Mouse (Mus musculus) kidney, adult 8-10 months (tissue): ENCODE results near the gene Topaz1.
"Not testable (repeated sequence)": the region's sequence is repeated elsewhere in the genome, so short reads cannot be mapped to it uniquely, and the experiment has no call there.

Source experiments
- DNase-seq, 2 experiments: peaks; one replicate each; pipeline ENCODE4 v3.0.0; 2022

Gene Topaz1

DNA sequence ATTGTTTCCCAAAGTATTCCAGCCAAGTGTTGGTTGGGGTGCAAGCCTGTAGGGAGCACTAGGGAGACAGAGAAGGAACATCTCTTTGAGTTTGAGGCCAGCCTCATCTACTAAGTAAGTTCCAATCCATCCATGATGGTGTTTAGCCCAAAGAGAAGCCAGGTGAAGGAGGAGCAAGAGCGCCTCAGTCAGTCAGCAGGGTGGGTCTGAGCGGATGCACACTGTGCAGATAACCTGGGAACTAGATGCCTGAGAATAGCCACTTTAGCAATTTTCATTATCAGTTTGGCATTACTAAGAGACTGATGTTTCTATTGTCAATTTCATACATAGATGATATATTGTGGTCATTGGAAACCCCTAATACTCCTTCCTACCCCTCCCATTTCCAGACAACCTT lies 67.6 kb downstream of the Topaz1 start:
- no peak for DNase-seq

- peak; percentile 28 to 38 for DNase-seq
Observed at GRCm38 (mm10) chr9:122815239-122815851, 68.2 kb downstream of the Topaz1 start.

DNA sequence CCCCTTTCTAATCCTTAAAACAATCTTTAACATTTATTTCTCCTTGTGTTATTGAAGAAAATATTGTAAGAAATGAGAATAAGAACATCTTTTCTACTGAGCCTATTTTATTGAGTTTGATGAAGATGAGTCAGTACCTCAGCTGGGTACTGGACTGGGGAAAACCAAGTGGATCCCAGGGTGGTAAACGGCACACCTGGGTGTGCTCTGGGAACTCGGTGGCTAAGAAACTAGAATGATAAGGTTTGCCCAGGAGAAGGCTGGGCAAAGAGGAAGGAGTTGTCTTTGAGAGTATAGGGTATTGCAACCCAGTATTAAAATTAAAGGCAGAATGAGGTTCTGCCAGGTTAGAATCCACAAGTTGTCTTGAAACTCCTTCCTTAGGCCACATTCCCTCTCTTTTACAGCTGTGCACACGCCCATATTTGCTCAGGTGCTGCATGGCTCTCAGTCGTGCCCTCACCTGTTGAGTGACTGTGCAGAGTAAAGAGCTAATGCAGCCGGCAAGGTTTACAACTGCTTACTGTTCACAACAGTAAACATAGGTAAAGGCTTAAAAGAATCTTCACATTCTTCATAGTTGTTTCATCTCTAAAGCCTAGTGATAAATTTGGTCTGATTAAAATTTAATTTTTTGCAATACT lies 76.3 kb downstream of the Topaz1 start:
- DNase-seq: no peak

- no peak for DNase-seq
Observed at GRCm38 (mm10) chr9:122826743-122827142, 79.6 kb downstream of the Topaz1 start.

GRCm38 (mm10) chr9:122829826-122830380 lies 82.8 kb downstream of the Topaz1 start:
- DNase-seq: no peak

- no peak for DNase-seq
Observed at GRCm38 (mm10) chr9:122836126-122836525, 89.0 kb downstream of the Topaz1 start.

DNA sequence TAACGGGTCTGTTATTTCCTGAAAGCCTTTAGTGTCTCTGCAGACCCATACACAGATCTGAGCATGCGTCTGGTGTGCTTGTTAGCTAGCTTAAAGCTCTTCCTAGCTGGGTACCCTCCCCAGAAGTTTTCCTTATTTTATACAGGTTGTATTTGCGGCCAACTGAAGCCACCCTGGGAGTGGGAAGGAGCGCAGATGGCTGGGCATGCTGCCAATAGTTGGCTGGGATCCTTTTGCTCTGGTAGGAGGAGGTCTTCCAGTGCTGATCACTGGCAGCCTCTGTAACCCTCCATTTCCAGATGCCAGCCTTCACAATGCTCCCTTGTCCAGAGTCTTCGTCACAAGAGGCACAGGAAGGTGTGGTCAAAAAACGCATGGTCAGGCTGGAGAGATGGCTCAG lies 89.6 kb downstream of the Topaz1 start:
- DNase-seq: peak; percentile 23 to 50

GRCm38 (mm10) chr9:122837216-122837615 lies 90.1 kb downstream of the Topaz1 start:
- no peak for DNase-seq

DNA sequence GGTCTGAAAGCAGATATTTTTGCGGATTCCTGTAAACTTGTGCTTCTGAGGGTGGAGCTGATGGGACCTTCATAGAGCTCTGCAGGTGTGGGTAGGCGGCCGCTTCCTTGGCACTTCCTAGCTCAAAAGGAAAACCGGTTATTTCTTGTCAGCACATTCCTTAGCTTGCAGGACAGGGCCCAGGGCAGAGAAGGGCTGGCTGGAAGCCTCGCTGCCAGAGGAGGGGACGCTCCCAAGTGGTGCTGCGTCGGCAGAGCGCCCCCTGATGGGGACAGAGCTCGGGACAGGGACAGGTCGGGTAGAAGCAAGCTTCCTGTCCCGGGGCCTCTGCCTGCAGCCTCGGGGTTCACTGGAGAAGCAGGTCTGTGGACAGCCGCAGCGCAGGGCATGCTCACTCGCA lies 90.5 kb downstream of the Topaz1 start:
- peak; percentile 75 to 76 for DNase-seq

GRCm38 (mm10) chr9:122843760-122844159 lies 96.6 kb downstream of the Topaz1 start, which contains the start of gene Gm35549:
Gene Gm35549, minus strand, starts transcription at chr9:122844035.
- no peak for DNase-seq

- DNase-seq: no peak
Observed at GRCm38 (mm10) chr9:122845621-122846020, 98.5 kb downstream of the Topaz1 start.

- no peak for DNase-seq
Observed at GRCm38 (mm10) chr9:122846156-122846555, 99.0 kb downstream of the Topaz1 start.

GRCm38 (mm10) chr9:122847811-122848311 lies 100.7 kb downstream of the Topaz1 start:
- DNase-seq: not testable (repeated sequence)
